Mouse (Mus musculus) cortical plate, adult 2 months (tissue): ENCODE results near the gene Hmbs.

Experiments
- CTCF ChIP-seq: fragments of 200-500 bp; IDR thresholded peaks from 2 replicates; pipeline ENCODE4 v1.5.1; 2011; ENCODE audit warnings: mild to moderate bottlenecking, control low read depth, low read length; ENCODE audit not compliant: insufficient read depth; ENCODE audit errors: extremely low read depth
- POLR2A ChIP-seq: fragments of 200-500 bp; IDR thresholded peaks from 2 replicates; pipeline ENCODE4 v1.6.1; 2011; ENCODE audit warnings: mild to moderate bottlenecking, low read length, control low read depth; ENCODE audit not compliant: insufficient read depth; ENCODE audit errors: extremely low read depth

- no peak for TF ChIP-seq CTCF
- no peak for TF ChIP-seq POLR2A
These were observed 36.8 kb downstream of the Hmbs start for GRCm38 (mm10) chr9:44307248-44307647.
